Mouse (Mus musculus): Measurements from ENCODE around the gene Rnf216.

- TF ChIP-seq FOSL1 (IDR thresholded peaks at IDR 0.05; ENCODE audit: insufficient read depth, low read length, poor library complexity, severe bottlenecking), result no peak
- TF ChIP-seq CTCF (IDR thresholded peaks at IDR 0.05; ENCODE audit: control insufficient read depth, insufficient read depth, insufficient read length), result no peak
- no peak for TF ChIP-seq USF1 (IDR thresholded peaks at IDR 0.05; ENCODE audit: low read depth)
- no peak for TF ChIP-seq MYOG (IDR thresholded peaks at IDR 0.05; ENCODE audit: control insufficient read depth, extremely low read depth, insufficient read length)
- no peak for TF ChIP-seq CEBPB (IDR thresholded peaks at IDR 0.05; ENCODE audit: low read depth)
- no peak for TF ChIP-seq MYOD1 (IDR thresholded peaks at IDR 0.05; ENCODE audit: control insufficient read depth, insufficient read length, low read depth)
These were observed 103.4 kb downstream of the Rnf216 start for GRCm38 (mm10) chr5:143009383-143009782.

Measured in C2C12 (cell line).